Mouse (Mus musculus): ENCODE measurements around the gene Brd4.
"Not testable (repeated sequence)": the region's sequence is repeated elsewhere in the genome, so short reads cannot be mapped to it uniquely, and the experiment has no call there.

Brd4 gene

DNA sequence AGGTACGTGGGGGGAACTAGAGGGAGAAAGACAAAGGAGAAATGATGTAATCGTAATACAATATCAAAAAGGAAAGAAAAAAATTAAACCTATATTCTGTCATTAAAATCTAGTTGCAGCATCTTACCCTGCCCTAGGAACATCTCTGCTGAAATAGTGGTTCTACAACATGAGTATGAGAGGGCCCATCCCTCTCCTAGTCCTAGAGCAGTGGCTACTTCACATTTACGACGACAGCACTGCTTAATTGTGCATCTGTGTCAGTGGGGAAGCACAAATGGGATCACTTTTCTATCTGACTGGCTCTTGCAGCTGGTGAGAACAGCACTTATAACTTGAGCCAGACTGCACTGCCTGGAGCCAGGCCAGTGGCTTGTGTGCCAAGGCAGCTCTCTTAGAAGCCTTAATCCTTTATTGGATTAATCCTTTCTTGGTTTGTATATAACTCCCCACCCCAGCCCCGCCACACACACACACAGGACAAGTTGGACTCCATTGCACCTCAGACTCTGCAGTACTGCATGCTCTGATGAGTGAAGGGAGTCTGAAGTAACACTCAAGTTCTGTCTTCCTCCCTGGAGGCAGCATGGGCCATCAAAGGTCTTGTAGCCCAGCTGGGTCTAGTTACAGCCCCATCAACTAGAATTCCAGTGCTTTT, 48.9 kb downstream of the Brd4 start:
- DNase-seq (ENCODE audit: low read depth, low spot score), result no peak

- DNase-seq (ENCODE audit: low read depth, low spot score), result no peak
Measured at GRCm38 (mm10) chr17:32233174-32233573, 51.3 kb downstream of the Brd4 start.

DNA sequence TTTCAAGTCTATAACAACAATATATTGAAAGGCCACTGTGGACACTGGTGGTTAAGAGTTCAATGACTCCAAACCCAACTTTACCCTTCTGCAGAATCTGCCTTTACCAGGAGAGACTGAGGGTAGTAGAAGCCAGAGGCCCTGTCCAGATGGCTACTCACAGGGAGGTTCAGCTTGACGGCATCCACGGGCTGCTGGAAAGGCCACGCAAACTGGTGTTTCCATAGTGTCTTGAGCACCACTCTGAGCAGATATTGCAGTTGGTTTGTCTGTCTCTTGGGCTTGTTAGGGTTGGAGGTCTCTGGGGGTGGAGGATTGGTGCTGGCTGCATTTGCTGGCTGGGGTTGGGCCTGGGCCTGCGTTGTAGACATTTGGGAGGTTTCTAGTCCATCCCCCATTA, 55.3 kb downstream of the Brd4 start:
- no peak for DNase-seq (ENCODE audit: low read depth, low spot score)

- peak; percentile 39 for DNase-seq (ENCODE audit: low read depth, low spot score)
Measured at GRCm38 (mm10) chr17:32220873-32221272, 63.6 kb downstream of the Brd4 start.

GRCm38 (mm10) chr17:32215587-32215986, 68.9 kb downstream of the Brd4 start:
- peak; percentile 42 for DNase-seq (ENCODE audit: low read depth, low spot score)

GRCm38 (mm10) chr17:32211554-32211953, 73.0 kb downstream of the Brd4 start:
- DNase-seq (ENCODE audit: low read depth, low spot score), result not testable (repeated sequence)

DNA sequence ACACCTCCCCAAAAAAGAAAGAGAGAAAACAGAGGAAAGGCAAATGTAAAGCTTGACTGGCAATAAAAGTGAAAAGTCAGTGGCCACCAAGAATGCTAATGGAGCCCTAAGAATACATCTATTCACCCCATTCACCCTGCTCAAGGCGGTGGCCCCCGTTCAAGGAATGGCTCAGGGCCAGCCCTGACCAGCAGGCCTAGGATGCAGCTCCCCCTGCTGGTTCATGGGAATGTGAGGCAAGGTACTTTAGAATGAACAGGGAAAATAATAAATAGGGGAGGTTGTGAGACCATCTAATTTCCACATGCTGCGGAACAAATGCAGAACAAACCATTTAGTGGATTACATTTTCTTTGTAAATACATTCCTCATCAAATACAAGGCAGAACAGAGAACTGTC, 74.8 kb downstream of the Brd4 start:
- peak; percentile 57 for DNase-seq (ENCODE audit: low read depth, low spot score)

GRCm38 (mm10) chr17:32209144-32209543, 75.4 kb downstream of the Brd4 start:
- DNase-seq (ENCODE audit: low read depth, low spot score), result peak; percentile 41

DNA sequence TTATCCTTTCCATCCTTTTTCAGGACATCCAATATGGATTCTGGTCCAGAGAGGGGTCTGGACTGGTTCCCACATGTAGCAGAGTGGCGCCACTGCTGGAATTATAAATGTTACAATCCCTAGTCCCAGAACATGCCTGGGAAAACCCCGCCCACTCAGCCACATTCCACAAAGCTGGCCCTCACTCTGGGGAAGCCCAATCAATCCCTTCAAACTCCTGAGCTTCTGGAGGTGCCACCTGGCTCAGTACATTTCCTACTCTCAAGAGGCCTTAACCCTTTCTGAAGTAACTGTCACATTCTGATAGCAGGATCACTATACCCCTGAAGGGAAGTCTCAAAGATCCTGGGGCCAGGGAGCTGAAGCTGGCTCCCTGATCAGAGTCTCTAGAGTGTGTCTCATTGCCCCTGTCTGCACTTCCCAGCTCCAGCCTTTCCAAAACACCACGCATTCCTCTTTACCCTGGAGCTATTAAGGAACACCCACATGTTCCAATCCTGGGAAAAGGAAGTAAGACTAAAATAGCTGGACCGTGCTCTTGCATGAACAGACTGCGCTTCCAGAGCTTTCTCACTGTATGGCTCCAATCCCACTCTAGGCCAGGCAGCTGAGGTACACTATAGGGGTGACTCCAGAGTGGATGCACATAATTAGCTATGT, 76.8 kb downstream of the Brd4 start:
- peak; percentile 47 for DNase-seq (ENCODE audit: low read depth, low spot score)

GRCm38 (mm10) chr17:32205345-32205744, 79.2 kb downstream of the Brd4 start:
- DNase-seq (ENCODE audit: low read depth, low spot score), result no peak

DNA sequence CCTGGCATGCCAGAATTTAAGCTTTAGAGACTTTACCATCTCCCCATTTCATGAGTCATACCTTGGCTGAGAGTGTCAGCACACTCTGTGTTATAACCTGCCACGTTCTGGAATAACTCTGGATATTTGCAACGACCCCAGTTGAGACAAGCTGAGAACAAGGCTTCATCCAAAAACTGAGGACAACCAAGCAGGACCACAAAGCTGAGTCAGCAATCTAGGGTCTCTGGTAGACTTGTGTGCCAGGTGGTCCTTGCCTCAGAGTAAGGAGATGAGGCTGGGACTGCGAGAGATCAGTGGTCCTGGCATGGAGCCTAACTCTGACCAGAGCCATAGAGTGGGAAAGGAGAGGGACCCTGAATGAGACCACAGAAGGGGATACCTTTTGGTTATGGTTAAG, 81.5 kb downstream of the Brd4 start:
- DNase-seq (ENCODE audit: low read depth, low spot score), result no peak

DNA sequence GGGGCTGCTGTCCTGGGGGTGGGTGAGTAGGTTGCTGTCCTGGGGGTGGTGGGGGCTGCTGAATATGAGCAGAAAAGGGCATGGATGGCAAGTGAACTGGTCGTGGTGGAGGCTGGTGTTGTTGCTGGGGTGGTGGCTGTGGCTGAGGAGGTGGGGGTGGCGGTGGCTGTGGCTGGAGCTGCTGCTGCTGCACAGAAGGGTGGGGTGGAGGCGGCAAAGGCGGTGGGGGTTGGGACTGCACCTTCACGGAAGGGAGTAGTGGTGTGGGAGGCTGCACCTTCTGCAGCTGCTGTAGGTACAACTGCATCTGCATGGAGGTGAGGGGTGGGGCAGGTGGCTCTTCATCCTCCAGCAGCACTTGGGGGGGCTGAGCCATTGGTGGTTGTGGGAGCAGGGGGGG, 83.4 kb downstream of the Brd4 start:
- no peak for DNase-seq (ENCODE audit: low read depth, low spot score)

GRCm38 (mm10) chr17:32199796-32200195, 84.7 kb downstream of the Brd4 start:
- DNase-seq (ENCODE audit: low read depth, low spot score), result no peak

GRCm38 (mm10) chr17:32197156-32197555, 87.4 kb downstream of the Brd4 start:
- no peak for DNase-seq (ENCODE audit: low read depth, low spot score)

- DNase-seq (ENCODE audit: low read depth, low spot score), result no peak
Measured at GRCm38 (mm10) chr17:32195725-32196124, 88.8 kb downstream of the Brd4 start.

GRCm38 (mm10) chr17:32193010-32193409, 91.5 kb downstream of the Brd4 start:
- no peak for DNase-seq (ENCODE audit: low read depth, low spot score)

DNA sequence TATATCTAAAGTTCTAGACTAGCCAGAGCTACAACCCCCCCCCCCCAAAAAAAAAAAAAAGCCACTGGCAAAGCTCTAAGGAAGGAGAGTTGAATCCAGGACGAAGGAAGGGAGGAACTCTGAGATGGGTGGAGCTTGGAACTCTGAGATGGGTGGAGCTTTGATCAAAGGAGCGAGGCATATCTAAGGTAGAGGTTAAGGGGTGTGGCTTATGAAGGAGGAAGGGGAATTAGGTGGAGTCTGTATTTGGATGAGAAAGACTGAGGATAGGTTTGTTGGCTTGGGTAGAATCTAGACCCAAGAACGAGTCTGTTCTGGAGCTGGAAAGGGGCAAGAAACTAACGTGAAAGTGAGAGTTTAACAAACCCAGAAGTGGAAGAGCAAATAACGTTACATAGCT, 94.7 kb downstream of the Brd4 start:
- DNase-seq (ENCODE audit: low read depth, low spot score), result peak; percentile 88

DNA sequence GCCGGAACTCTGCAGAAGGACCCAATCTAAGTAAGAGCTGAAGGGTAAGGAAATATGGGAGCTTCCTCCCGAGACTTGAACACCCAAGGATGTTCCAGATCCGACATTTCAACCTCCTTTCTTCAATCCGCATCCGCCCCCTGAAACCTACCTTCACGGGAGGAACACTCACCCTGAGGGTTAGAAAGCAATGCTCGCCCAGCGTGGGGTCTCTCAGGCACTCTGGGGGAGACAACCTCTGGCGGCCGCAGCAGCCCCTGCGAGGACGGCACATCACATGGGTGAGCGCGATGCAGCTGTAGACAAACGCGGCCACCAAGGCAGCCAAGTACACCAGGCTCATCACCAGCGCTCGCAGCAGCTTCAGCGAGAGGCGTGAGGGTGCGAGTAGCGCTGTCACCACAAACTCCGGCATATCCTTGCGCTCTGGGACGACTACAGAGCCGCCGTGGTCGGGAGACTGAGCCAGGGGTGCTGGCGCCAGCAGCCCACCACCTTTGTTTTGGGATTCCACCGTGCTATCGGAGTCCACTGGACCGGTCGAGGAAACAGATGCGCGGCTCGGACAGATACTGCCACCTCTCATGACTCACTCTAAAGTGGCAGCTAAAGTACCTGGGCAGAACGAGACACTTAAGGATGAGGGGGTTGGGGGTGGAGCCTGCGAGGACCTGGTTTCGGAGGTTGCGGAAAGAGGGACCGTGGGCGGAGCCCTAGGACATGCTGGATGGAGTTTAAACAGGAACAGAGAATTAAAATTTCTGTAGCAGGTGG, 95.5 kb downstream of the Brd4 start, which contains the start of gene Ephx3:
Gene Ephx3, minus strand, starts transcription at position 687 of the 774 bp plus-strand sequence.
- DNase-seq (ENCODE audit: low read depth, low spot score), result peak; percentile 66

GRCm38 (mm10) chr17:32183017-32183416, 101.5 kb downstream of the Brd4 start:
- DNase-seq (ENCODE audit: low read depth, low spot score), result no peak

DNA sequence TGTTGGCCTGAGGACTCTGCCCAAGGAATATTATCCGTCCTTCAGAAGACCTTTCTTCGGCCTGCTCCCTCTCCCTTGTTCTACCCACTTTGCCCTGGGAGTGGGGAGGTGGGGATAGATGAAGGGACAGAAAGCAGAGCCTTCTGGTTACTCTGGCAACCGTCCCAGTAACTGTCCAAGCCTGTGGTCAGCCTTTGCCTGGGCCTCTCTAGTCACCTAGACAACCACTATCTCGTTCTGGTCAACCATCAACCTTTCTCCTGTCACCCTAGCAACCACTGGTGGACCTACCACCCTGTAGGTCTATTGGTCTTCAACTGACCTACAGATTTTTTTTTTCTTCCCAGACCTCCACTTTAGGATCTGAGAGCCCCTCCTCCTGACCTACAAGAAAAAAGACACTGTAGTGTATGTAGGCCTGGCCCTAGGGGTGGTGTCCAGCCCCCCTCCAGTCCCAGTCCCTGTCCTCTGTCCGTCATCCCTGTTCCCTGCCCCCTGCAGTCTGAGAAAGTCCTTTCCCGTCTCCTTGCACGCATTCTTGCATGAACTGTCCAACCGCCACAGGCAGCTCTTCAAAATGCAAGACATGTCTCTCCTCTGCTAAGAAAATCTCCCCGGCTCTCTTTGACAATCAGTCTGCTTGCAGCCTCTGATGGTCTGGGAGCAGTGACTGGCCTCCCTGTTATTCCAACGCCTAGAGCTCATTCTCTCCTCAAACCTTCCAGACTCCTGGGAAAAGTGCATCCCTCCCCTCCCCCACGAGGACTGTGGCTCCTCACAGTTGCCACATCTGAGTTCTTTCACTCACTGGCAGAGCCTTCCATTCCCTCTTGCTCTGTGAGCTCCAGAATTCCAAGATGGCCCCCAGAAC, 104.7 kb downstream of the Brd4 start:
- DNase-seq (ENCODE audit: low read depth, low spot score), result no peak

- DNase-seq (ENCODE audit: low read depth, low spot score), result no peak
Measured at GRCm38 (mm10) chr17:32176919-32177318, 107.6 kb downstream of the Brd4 start.

- DNase-seq (ENCODE audit: low read depth, low spot score), result no peak
Measured at GRCm38 (mm10) chr17:32173166-32173565, 111.4 kb downstream of the Brd4 start.

Data from R1 (cell line).